Mouse (Mus musculus) neural tube, embryonic 14.5 days (tissue): ENCODE data around the gene Sergef. TPM values are rescaled to one million over a fixed set of nuclear protein-coding genes. Genes with fewer than 3 reads are reported as not detected.
"Not testable (repeated sequence)": the region's sequence is repeated elsewhere in the genome, so short reads cannot be mapped to it uniquely, and the experiment has no call there.

Experiments
- ATAC-seq: fragments of 200-750 bp; cut with Nextera tagmentation; 2 replicates; pipeline ENCODE4 v1.8.0; 2017; ENCODE audit warnings: low read depth, mild to moderate bottlenecking, moderate TSS enrichment, moderate library complexity
- H3K27ac ChIP-seq: fragments of 300-500 bp; sonication (generic); 2 replicates; pipeline ENCODE4 v1.5.1; 2014; ENCODE audit warnings: low read depth, mild to moderate bottlenecking, control low read depth, low read length, moderate library complexity, mixed read lengths
- H3K27me3 ChIP-seq: fragments of 300-500 bp; sonication (generic); 2 replicates; pipeline ENCODE4 v1.6.1; 2014; ENCODE audit warnings: low read length; ENCODE audit not compliant: control insufficient read depth, insufficient read depth
- H3K36me3 ChIP-seq: fragments of 300-500 bp; sonication (generic); 2 replicates; pipeline ENCODE4 v1.6.1; 2014; ENCODE audit warnings: low read length, mixed read lengths; ENCODE audit not compliant: control insufficient read depth, insufficient read depth
- H3K4me1 ChIP-seq: fragments of 300-500 bp; sonication (generic); 2 replicates; pipeline ENCODE4 v1.6.1; 2014; ENCODE audit warnings: low read length; ENCODE audit not compliant: control insufficient read depth, insufficient read depth
- H3K4me2 ChIP-seq: fragments of 300-500 bp; sonication (generic); 2 replicates; pipeline ENCODE4 v1.6.1; 2014; ENCODE audit warnings: mild to moderate bottlenecking, low read depth, low read length, control low read depth
- H3K4me3 ChIP-seq: fragments of 300-500 bp; sonication (generic); 2 replicates; pipeline ENCODE4 v1.5.1; 2014; ENCODE audit warnings: low read depth, low read length, control low read depth, mixed read lengths
- H3K9ac ChIP-seq: fragments of 300-500 bp; sonication (generic); replicated peaks from 2 replicates; pipeline ENCODE4 v1.6.1; 2014; ENCODE audit warnings: low read depth, mild to moderate bottlenecking, control low read depth, low read length, mixed read lengths
- H3K9me3 ChIP-seq: fragments of 300-500 bp; sonication (generic); 2 replicates; pipeline ENCODE4 v1.6.1; 2016; ENCODE audit warnings: low read length; ENCODE audit not compliant: control insufficient read depth
- WGBS: fragments of 180-500 bp; shearing (Covaris S2); extraction: QIAGEN DNeasy Blood & Tissue Kit; methylation state at CpG from one replicate; pipeline ENCODE4 v1.1.7; 2014; 5-methylcytosine and 5-hydroxymethylcytosine counted together
- polyA plus RNA-seq: library from polyadenylated mRNA; unstranded; fragments of >200 nt; fragmentation: Nextera tagmentation; extraction: Ambion mirVana; gene quantifications from 2 replicates; pipeline ENCODE4 v1.2.1, GENCODE M21; 2014

Sergef gene
- polyA plus RNA-seq, 1 experiment from 2014 or later: 46.3 TPM

- Histone ChIP-seq H3K27me3 (no peaks in the 10 kb centered on the region), H3K4me3 (no peak overlapping the region), H3K9me3 (no peaks in the 10 kb centered on the region), H3K9ac (no peak overlapping the region), H3K4me2 (no peak overlapping the region), H3K27ac (no peak overlapping the region), H3K36me3 (no peaks in the 10 kb centered on the region), H3K4me1 (0 out of 2 replicates have a peak, but pooled peaks cover 6% of the 10 kb centered on the region)
- 82% methylated on average over 2 of the region's 2 CpGs for WGBS
- ATAC-seq: no peak
Measured at GRCm38 (mm10) chr7:46575897-46576296, 63.7 kb downstream of the Sergef start.

- Histone ChIP-seq H3K9me3 (no peaks in the 10 kb centered on the region), H3K9ac (no peak overlapping the region)
Measured at GRCm38 (mm10) chr7:46572803-46573594, 66.6 kb downstream of the Sergef start.

GRCm38 (mm10) chr7:46569509-46569908 is 70.1 kb downstream of the Sergef start:
- H3K9me3 ChIP-seq, H3K9ac ChIP-seq, H3K27ac ChIP-seq, H3K4me2 ChIP-seq, H3K4me1 ChIP-seq, H3K36me3 ChIP-seq, H3K27me3 ChIP-seq, ATAC-seq, H3K4me3 ChIP-seq: not testable (repeated sequence)
- WGBS: 78% methylated on average over 9 of the region's 9 CpGs

More at GRCm38 (mm10) chr7:46572803-46573594, 66.6 kb downstream of the Sergef start:
- Histone ChIP-seq H3K4me3 (no peak overlapping the region), H3K27me3 (no peaks in the 10 kb centered on the region), H3K4me2 (no peak overlapping the region), H3K36me3 (no peaks in the 10 kb centered on the region), H3K27ac (peak overlapping the region; percentile 28; the same call in 1 of the 2 replicates), H3K4me1 (0 out of 2 replicates have a peak, but pooled peaks cover 6% of the 10 kb centered on the region)
- ATAC-seq: peak; percentile 46
- 46% methylated on average over 15 of the region's 15 CpGs for WGBS

GRCm38 (mm10) chr7:46566318-46567007 is 73.1 kb downstream of the Sergef start:
- Histone ChIP-seq H3K36me3 (no peaks in the 10 kb centered on the region), H3K27ac (no peak overlapping the region), H3K4me3 (no peak overlapping the region), H3K4me2 (no peak overlapping the region), H3K9ac (no peak overlapping the region), H3K4me1 (no peaks in the 10 kb centered on the region), H3K9me3 (no peaks in the 10 kb centered on the region), H3K27me3 (no peaks in the 10 kb centered on the region)
- no peak for ATAC-seq
- WGBS: 91% methylated on average over 8 of the region's 8 CpGs

- Histone ChIP-seq H3K27ac (no peak overlapping the region), H3K4me2 (no peak overlapping the region), H3K9me3 (no peaks in the 10 kb centered on the region), H3K4me3 (no peak overlapping the region), H3K27me3 (no peaks in the 10 kb centered on the region), H3K36me3 (no peaks in the 10 kb centered on the region), H3K9ac (no peak overlapping the region), H3K4me1 (no peaks in the 10 kb centered on the region)
- no peak for ATAC-seq
- 97% methylated on average over 7 of the region's 7 CpGs for WGBS
Measured at GRCm38 (mm10) chr7:46565374-46565773, 74.2 kb downstream of the Sergef start.

GRCm38 (mm10) chr7:46563801-46564200 is 75.8 kb downstream of the Sergef start:
- Histone ChIP-seq H3K36me3 (no peaks in the 10 kb centered on the region), H3K9me3 (no peaks in the 10 kb centered on the region), H3K4me1 (no peaks in the 10 kb centered on the region), H3K4me2 (no peak overlapping the region), H3K9ac (no peak overlapping the region), H3K27ac (no peak overlapping the region), H3K4me3 (no peak overlapping the region), H3K27me3 (no peaks in the 10 kb centered on the region)
- ATAC-seq: no peak

- no peak overlapping the region for H3K4me3 ChIP-seq
- ATAC-seq: no peak
- 93% methylated on average over 2 of the region's 2 CpGs for WGBS
- no peaks in the 10 kb centered on the region for H3K4me1 ChIP-seq
- H3K27me3 ChIP-seq: no peaks in the 10 kb centered on the region
- no peak overlapping the region for H3K4me2 ChIP-seq
- H3K27ac ChIP-seq: no peak overlapping the region
- no peak overlapping the region for H3K9ac ChIP-seq
- H3K36me3 ChIP-seq: no peaks in the 10 kb centered on the region
- H3K9me3 ChIP-seq: no peaks in the 10 kb centered on the region
Measured at GRCm38 (mm10) chr7:46560061-46560460, 79.5 kb downstream of the Sergef start.

GRCm38 (mm10) chr7:46559643-46560042 is 80.0 kb downstream of the Sergef start:
- H3K4me2 ChIP-seq: no peak overlapping the region
- ATAC-seq: no peak
- no peak overlapping the region for H3K9ac ChIP-seq
- no peak overlapping the region for H3K27ac ChIP-seq
- no peak overlapping the region for H3K4me3 ChIP-seq
- H3K36me3 ChIP-seq: no peaks in the 10 kb centered on the region
- no peaks in the 10 kb centered on the region for H3K9me3 ChIP-seq
- H3K4me1 ChIP-seq: 0 out of 2 replicates have a peak, but pooled peaks cover 3% of the 10 kb centered on the region
- H3K27me3 ChIP-seq: no peaks in the 10 kb centered on the region
- 91% methylated on average over 6 of the region's 6 CpGs for WGBS

- Histone ChIP-seq H3K4me3 (no peak overlapping the region), H3K4me1 (peaks cover 6% of the 10 kb centered on the region; the same call in 1 of the 2 replicates), H3K27me3 (no peaks in the 10 kb centered on the region), H3K27ac (no peak overlapping the region), H3K4me2 (no peak overlapping the region), H3K36me3 (no peaks in the 10 kb centered on the region), H3K9ac (no peak overlapping the region), H3K9me3 (no peaks in the 10 kb centered on the region)
- ATAC-seq: no peak
- 79% methylated on average over 5 of the region's 5 CpGs for WGBS
Measured at GRCm38 (mm10) chr7:46559006-46559405, 80.6 kb downstream of the Sergef start.
